Mouse (Mus musculus): ENCODE measurements at regions not wholly inside any gene's neighbourhood (a gene's known extent, or its start where the extent isn't known, plus 50 kb on each side); places are given as distances from the start of the nearest gene placed in this dataset.

DNA sequence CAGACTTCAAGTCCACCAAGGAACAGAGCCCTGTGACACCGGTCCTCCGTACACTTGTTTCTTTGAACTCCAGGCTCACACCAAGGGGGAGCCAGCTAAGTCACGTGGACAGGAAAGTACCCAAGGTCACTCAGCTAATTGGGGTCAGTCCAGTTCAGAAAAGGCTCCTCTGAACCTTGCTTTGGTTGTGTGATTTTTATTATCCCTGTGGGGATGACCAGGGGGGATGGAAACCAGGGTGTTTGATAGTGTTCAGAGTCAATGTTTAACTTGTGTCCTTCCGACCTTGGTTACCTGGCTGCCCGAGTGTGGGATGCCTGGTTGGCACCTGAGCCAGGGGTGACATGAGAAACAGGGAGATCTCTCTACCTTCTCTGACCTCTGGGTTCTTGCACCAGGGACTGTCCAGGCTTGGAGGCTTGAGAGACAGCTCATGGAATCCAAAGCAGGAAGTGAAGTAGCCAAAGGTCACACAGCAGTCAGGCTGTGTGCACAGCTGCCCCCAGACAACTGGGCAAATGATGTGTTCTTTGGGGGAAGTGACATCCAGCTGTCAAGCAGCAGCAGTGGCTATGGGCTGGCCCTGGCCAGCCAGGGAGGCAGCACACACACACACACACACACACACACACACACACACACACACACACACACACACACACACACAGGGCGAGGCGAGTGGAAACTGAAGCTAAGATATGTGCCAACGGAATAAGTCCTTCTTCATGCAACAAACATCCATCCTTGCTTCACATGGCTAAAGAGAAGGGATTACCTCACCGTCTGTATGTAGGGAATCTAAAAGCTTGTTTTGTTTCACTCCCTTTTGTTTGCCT is 250.5 kb upstream of the Zmiz1 start:
- in situ Hi-C loops (cut with MboI; ENCODE audit: low sequenced_read_pairs in 2 of 2, unreplicated experiment in 2 of 2), result no loop called here
- Histone ChIP-seq H3K4me3 (ENCODE audit: insufficient read depth in 1 of 2, low read depth in 1 of 2, low read length in 2 of 2, poor library complexity in 1 of 2, severe bottlenecking in 1 of 2) (no peak overlapping the region), H3K9me3 (ENCODE audit: control insufficient read depth, insufficient read depth, low read depth, low read length) (no peaks in the 10 kb centered on the region), H3K36me3 (ENCODE audit: control insufficient read depth, insufficient read depth, low read length, poor library complexity, severe bottlenecking) (no peaks in the 10 kb centered on the region), H3K4me1 (ENCODE audit: control insufficient read depth in 2 of 2, insufficient read depth in 2 of 2, low read length in 2 of 2, poor library complexity in 1 of 2) (no peaks in the 10 kb centered on the region), H3K9ac (ENCODE audit: insufficient read depth, low read depth, low read length, poor library complexity, severe bottlenecking) (no peak overlapping the region), H3K27ac (ENCODE audit: insufficient read depth, low read depth, low read length, poor library complexity, severe bottlenecking) (no peak overlapping the region)
- TF ChIP-seq ZNF384 (IDR thresholded peaks at IDR 0.05; ENCODE audit: low read depth, low read length) (no peak), HCFC1 (IDR thresholded peaks at IDR 0.05; ENCODE audit: borderline replicate concordance, insufficient read depth, low read length) (no peak)
- DNase-seq (ENCODE audit: low read depth, low spot score), result no peak

GRCm38 (mm10) chr14:25213056-25213455 is 245.9 kb upstream of the Zmiz1 start:
- no peak for TF ChIP-seq CHD2 (IDR thresholded peaks at IDR 0.05; ENCODE audit: low read depth, low read length)
- no peak for TF ChIP-seq HCFC1 (IDR thresholded peaks at IDR 0.05; ENCODE audit: borderline replicate concordance, insufficient read depth, low read length)
- no peak for TF ChIP-seq ZNF384 (IDR thresholded peaks at IDR 0.05; ENCODE audit: low read depth, low read length)
- TF ChIP-seq ZC3H11A (IDR thresholded peaks at IDR 0.05; ENCODE audit: borderline replicate concordance, low read depth, low read length), result no peak
- TF ChIP-seq MAFK (IDR thresholded peaks at IDR 0.05; ENCODE audit: insufficient read depth, low read depth, low read length), result no peak
- H3K9me3 ChIP-seq (ENCODE audit: control insufficient read depth, insufficient read depth, low read depth, low read length), result no peaks in the 10 kb centered on the region
- no peak overlapping the region for H3K27ac ChIP-seq (ENCODE audit: insufficient read depth, low read depth, low read length, poor library complexity, severe bottlenecking)
- no peak for DNase-seq (ENCODE audit: low read depth, low spot score)
- no peaks in the 10 kb centered on the region for H3K36me3 ChIP-seq (ENCODE audit: control insufficient read depth, insufficient read depth, low read length, poor library complexity, severe bottlenecking)
- no peaks in the 10 kb centered on the region for H3K4me1 ChIP-seq (ENCODE audit: control insufficient read depth in 2 of 2, insufficient read depth in 2 of 2, low read length in 2 of 2, poor library complexity in 1 of 2)
- no peak overlapping the region for H3K9ac ChIP-seq (ENCODE audit: insufficient read depth, low read depth, low read length, poor library complexity, severe bottlenecking)
- no peak overlapping the region for H3K4me3 ChIP-seq (ENCODE audit: insufficient read depth in 1 of 2, low read depth in 1 of 2, low read length in 2 of 2, poor library complexity in 1 of 2, severe bottlenecking in 1 of 2)
- in situ Hi-C loops (cut with MboI; ENCODE audit: low sequenced_read_pairs in 2 of 2, unreplicated experiment in 2 of 2), result no loop called here

DNA sequence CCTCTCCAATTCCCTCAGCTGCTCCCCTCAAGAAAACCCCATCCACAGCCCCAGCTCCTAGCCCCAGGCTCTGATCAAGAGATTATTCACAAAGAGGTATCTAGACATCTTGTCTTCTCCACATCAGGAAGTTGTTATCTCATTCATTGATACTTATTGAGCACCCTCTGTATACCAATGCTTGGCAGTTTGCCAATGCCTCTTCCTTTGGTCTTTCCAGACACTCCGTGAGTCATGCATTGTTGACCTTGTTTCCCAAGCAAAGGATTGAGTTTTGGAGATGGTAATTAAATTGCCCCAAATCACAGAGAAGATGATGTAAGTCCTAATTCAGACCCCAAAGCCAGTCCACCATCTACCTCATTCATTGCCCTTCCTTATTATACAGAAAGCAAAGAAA is 235.9 kb upstream of the Zmiz1 start:
- no peak for DNase-seq (ENCODE audit: low read depth, low spot score)
- H3K4me1 ChIP-seq (ENCODE audit: control insufficient read depth in 2 of 2, insufficient read depth in 2 of 2, low read length in 2 of 2, poor library complexity in 1 of 2), result 0 out of 4 replicates have a peak, but pooled peaks cover 0 to 2% of the 10 kb centered on the region in 2 experiments
- H3K36me3 ChIP-seq (ENCODE audit: control insufficient read depth, insufficient read depth, low read length, poor library complexity, severe bottlenecking), result no peaks in the 10 kb centered on the region
- H3K4me3 ChIP-seq (ENCODE audit: insufficient read depth in 1 of 2, low read depth in 1 of 2, low read length in 2 of 2, poor library complexity in 1 of 2, severe bottlenecking in 1 of 2), result no peak overlapping the region
- TF ChIP-seq HCFC1 (IDR thresholded peaks at IDR 0.05; ENCODE audit: borderline replicate concordance, insufficient read depth, low read length) (no peak), ZNF384 (IDR thresholded peaks at IDR 0.05; ENCODE audit: low read depth, low read length) (no peak), CHD2 (IDR thresholded peaks at IDR 0.05; ENCODE audit: low read depth, low read length) (no peak), MAFK (IDR thresholded peaks at IDR 0.05; ENCODE audit: insufficient read depth, low read depth, low read length) (no peak), ZC3H11A (IDR thresholded peaks at IDR 0.05; ENCODE audit: borderline replicate concordance, low read depth, low read length) (no peak)
- no peak overlapping the region for H3K9ac ChIP-seq (ENCODE audit: insufficient read depth, low read depth, low read length, poor library complexity, severe bottlenecking)
- H3K9me3 ChIP-seq (ENCODE audit: control insufficient read depth, insufficient read depth, low read depth, low read length), result no peaks in the 10 kb centered on the region
- H3K27ac ChIP-seq (ENCODE audit: insufficient read depth, low read depth, low read length, poor library complexity, severe bottlenecking), result no peak overlapping the region
- in situ Hi-C loops (cut with MboI; ENCODE audit: low sequenced_read_pairs in 2 of 2, unreplicated experiment in 2 of 2), result no loop called here

GRCm38 (mm10) chr14:25225214-25225613 is 233.8 kb upstream of the Zmiz1 start:
- in situ Hi-C loops (cut with MboI; ENCODE audit: low sequenced_read_pairs in 2 of 2, unreplicated experiment in 2 of 2), result no loop called here
- 0 out of 4 replicates have a peak, but pooled peaks cover 0 to 2% of the 10 kb centered on the region in 2 experiments for H3K4me1 ChIP-seq (ENCODE audit: control insufficient read depth in 2 of 2, insufficient read depth in 2 of 2, low read length in 2 of 2, poor library complexity in 1 of 2)
- no peaks in the 10 kb centered on the region for H3K36me3 ChIP-seq (ENCODE audit: control insufficient read depth, insufficient read depth, low read length, poor library complexity, severe bottlenecking)
- H3K27ac ChIP-seq (ENCODE audit: insufficient read depth, low read depth, low read length, poor library complexity, severe bottlenecking), result no peak overlapping the region
- no peak for DNase-seq (ENCODE audit: low read depth, low spot score)
- H3K9ac ChIP-seq (ENCODE audit: insufficient read depth, low read depth, low read length, poor library complexity, severe bottlenecking), result no peak overlapping the region
- TF ChIP-seq MAFK (IDR thresholded peaks at IDR 0.05; ENCODE audit: insufficient read depth, low read depth, low read length) (no peak), ZNF384 (IDR thresholded peaks at IDR 0.05; ENCODE audit: low read depth, low read length) (no peak), CHD2 (IDR thresholded peaks at IDR 0.05; ENCODE audit: low read depth, low read length) (no peak), HCFC1 (IDR thresholded peaks at IDR 0.05; ENCODE audit: borderline replicate concordance, insufficient read depth, low read length) (no peak), ZC3H11A (IDR thresholded peaks at IDR 0.05; ENCODE audit: borderline replicate concordance, low read depth, low read length) (no peak)
- H3K4me3 ChIP-seq (ENCODE audit: insufficient read depth in 1 of 2, low read depth in 1 of 2, low read length in 2 of 2, poor library complexity in 1 of 2, severe bottlenecking in 1 of 2), result no peak overlapping the region
- no peaks in the 10 kb centered on the region for H3K9me3 ChIP-seq (ENCODE audit: control insufficient read depth, insufficient read depth, low read depth, low read length)
